21 mouse cellular contexts compared by ENCODE assay signal in genomic region chr7:127672776-127673175, GRCm38 (mm10). TPM values are rescaled to one million over a fixed set of nuclear protein-coding genes. Genes with fewer than 3 reads are reported as not detected.
"Had no signal": no experiment of that assay in that cellular context is flagged by ENCODE, and none has a peak within 500 bp of the region (broad histone marks: within the 10 kb centered on the region; RNA-seq: fewer than 3 reads in every experiment).

No protein-coding gene starts in this region.

- H3K4me1 ChIP-seq: kidney, embryonic 15.5 days; limb, embryonic 13.5 days; neural tube, embryonic 12.5 days had no signal

- ATAC-seq: inflammation-experienced regulatory T-cells, adult 6 months; midbrain, embryonic 15.5 days had no signal

- H3K36me3 ChIP-seq: hindbrain, embryonic 15.5 days; neural tube, embryonic 12.5 days had no signal

- H3K9me3 ChIP-seq: hindbrain, embryonic 15.5 days; kidney, embryonic 15.5 days; limb, embryonic 13.5 days; midbrain, embryonic 15.5 days; neural tube, embryonic 12.5 days had no signal

- H3K27ac ChIP-seq: hindbrain, embryonic 15.5 days; limb, embryonic 13.5 days; midbrain, embryonic 15.5 days; neural tube, embryonic 12.5 days had no signal

- H3K4me3 ChIP-seq: hindbrain, embryonic 15.5 days; kidney, embryonic 15.5 days; limb, embryonic 13.5 days; midbrain, embryonic 15.5 days; neural tube, embryonic 12.5 days had no signal

- DNase-seq: left cerebral cortex, postnatal 4 days; lung, postnatal 10 days; lung, postnatal 4 days; spleen, adult 18-20 months; thymus, adult 18-20 months; thymus, postnatal 14 days had no signal

- H3K4me2 ChIP-seq: hindbrain, embryonic 15.5 days; kidney, embryonic 15.5 days; limb, embryonic 13.5 days; midbrain, embryonic 11.5 days; midbrain, embryonic 15.5 days; neural tube, embryonic 12.5 days had no signal

- H3K9ac ChIP-seq: hindbrain, embryonic 15.5 days; kidney, embryonic 15.5 days; limb, embryonic 13.5 days; midbrain, embryonic 15.5 days; neural tube, embryonic 12.5 days had no signal

- H3K27me3 ChIP-seq: hindbrain, embryonic 15.5 days; kidney, embryonic 15.5 days; limb, embryonic 13.5 days; midbrain, embryonic 15.5 days; neural tube, embryonic 12.5 days had no signal

RNA-seq across cellular contexts. Expression of gene Ctf1, which starts 39.8 kb away (rescaled TPM):
- total RNA-seq: monocyte, adult 5-6 weeks; neutrophil, adult 5-6 weeks had no signal
- polyA plus RNA-seq: inflammation-experienced regulatory T-cells, adult 6 months had no signal

RNA-seq across cellular contexts. Expression of gene Ctf2, which starts 59.2 kb away (rescaled TPM):
- total RNA-seq: layer of hippocampus, adult 8-10 months; layer of hippocampus, postnatal 14 days; left cerebral cortex, adult 18-20 months; left cerebral cortex, postnatal 10 days; left cerebral cortex, postnatal 4 days; megakaryocyte, adult 5-6 weeks; neutrophil, adult 5-6 weeks had no signal
- polyA plus RNA-seq: inflammation-experienced regulatory T-cells, adult 6 months; large intestine, adult 2 months had no signal
